Mouse (Mus musculus): ENCODE data around the gene Etnk1. TPM values are rescaled to one million over a fixed set of nuclear protein-coding genes. Genes with fewer than 3 reads are reported as not detected.
"Not testable (repeated sequence)": the region's sequence is repeated elsewhere in the genome, so short reads cannot be mapped to it uniquely, and the experiment has no call there.

Etnk1 gene
- total RNA-seq, 2 experiments from 2014 or later, result 13.7 to 15.2 TPM

GRCm38 (mm10) chr6:143146756-143147155 lies 20.3 kb upstream of the Etnk1 start:
- no peak for DNase-seq
- intact Hi-C loops (cut with DNase I), result no loop called here

- intact Hi-C loops (cut with DNase I), result no loop called here
- DNase-seq, result no peak
Observed at GRCm38 (mm10) chr6:143148868-143149267, 18.2 kb upstream of the Etnk1 start.

GRCm38 (mm10) chr6:143149766-143150291 lies 17.2 kb upstream of the Etnk1 start:
- intact Hi-C loops (cut with DNase I), result no loop called here
- no peak for DNase-seq

GRCm38 (mm10) chr6:143151081-143151995 lies 15.7 kb upstream of the Etnk1 start:
- DNase-seq; intact Hi-C loops (cut with DNase I): not testable (repeated sequence)

- no peak for DNase-seq
- intact Hi-C loops (cut with DNase I), result no loop called here
Observed at GRCm38 (mm10) chr6:143152321-143152827, 14.6 kb upstream of the Etnk1 start.

GRCm38 (mm10) chr6:143153160-143153559 lies 13.9 kb upstream of the Etnk1 start:
- no peak for DNase-seq
- intact Hi-C loops (cut with DNase I), result no loop called here

GRCm38 (mm10) chr6:143153751-143154494 lies 13.1 kb upstream of the Etnk1 start:
- intact Hi-C loops (cut with DNase I), result no loop called here

GRCm38 (mm10) chr6:143154885-143155284 lies 12.1 kb upstream of the Etnk1 start:
- intact Hi-C loops (cut with DNase I), result no loop called here
- DNase-seq, result no peak

More at GRCm38 (mm10) chr6:143153751-143154494, 13.1 kb upstream of the Etnk1 start:
- DNase-seq, result no peak

GRCm38 (mm10) chr6:143155996-143156395 lies 11.0 kb upstream of the Etnk1 start:
- intact Hi-C loops (cut with DNase I), result no loop called here
- no peak for DNase-seq

- no peak for DNase-seq
- intact Hi-C loops (cut with DNase I), result no loop called here
Observed at GRCm38 (mm10) chr6:143156684-143157083, 10.3 kb upstream of the Etnk1 start.

- intact Hi-C loops (cut with DNase I), result no loop called here
- no peak for DNase-seq
Observed at GRCm38 (mm10) chr6:143157401-143157800, 9.6 kb upstream of the Etnk1 start.

GRCm38 (mm10) chr6:143160572-143161231 lies 6.3 kb upstream of the Etnk1 start:
- no peak for DNase-seq
- intact Hi-C loops (cut with DNase I), result no loop called here

- intact Hi-C loops (cut with DNase I), result no loop called here
- DNase-seq, result no peak
Observed at GRCm38 (mm10) chr6:143162161-143162877, 4.7 kb upstream of the Etnk1 start.

- intact Hi-C loops (cut with DNase I), result no loop called here
Observed at GRCm38 (mm10) chr6:143163956-143164905, 2.8 kb upstream of the Etnk1 start.

GRCm38 (mm10) chr6:143164906-143165255 lies 2.1 kb upstream of the Etnk1 start:
- intact Hi-C loops (cut with DNase I), result no loop called here
- no peak for DNase-seq

More at GRCm38 (mm10) chr6:143163956-143164905, 2.8 kb upstream of the Etnk1 start:
- DNase-seq, result no peak

- intact Hi-C loops (cut with DNase I), result loop anchor here (2.0 kb wide), 1 partner anchor 65 kb away; the partner anchor contains the start of gene C2cd5
- DNase-seq, result no peak
Observed at GRCm38 (mm10) chr6:143165404-143166257, 1.4 kb upstream of the Etnk1 start.

GRCm38 (mm10) chr6:143167409-143167919 lies 443 bp downstream of the Etnk1 start:
- intact Hi-C loops (cut with DNase I), result loop anchor here (2.0 kb wide), 1 partner anchor 67 kb away; the partner anchor contains the start of gene C2cd5
- DNase-seq, result no peak
